Mouse (Mus musculus): ENCODE results near the gene Guca2b. TPM values are rescaled to one million over a fixed set of nuclear protein-coding genes. Genes with fewer than 3 reads are reported as not detected.

The Guca2b gene
- polyA plus RNA-seq, 1 experiment from 2014 or later = not detected

GRCm38 (mm10) chr4:119669356-119670209 is 10.8 kb upstream of the Guca2b start:
- H3K4me2 ChIP-seq (replicated peaks) = no peak overlapping the region
- no peaks in the 10 kb centered on the region for H3K9me3 ChIP-seq
- no peak overlapping the region for H3K4me3 ChIP-seq (replicated peaks)
- H3K27me3 ChIP-seq = no peaks in the 10 kb centered on the region
- no peak for ATAC-seq
- H3K27ac ChIP-seq = no peak overlapping the region
- H3K9ac ChIP-seq (replicated peaks) = no peak overlapping the region
- H3K4me1 ChIP-seq (replicated peaks) = peaks cover 21% of the 10 kb centered on the region
- 56% methylated on average over 10 of the region's 10 CpGs for WGBS
- no peaks in the 10 kb centered on the region for H3K36me3 ChIP-seq

- H3K27me3 ChIP-seq = no peaks in the 10 kb centered on the region
- no peak overlapping the region for H3K4me3 ChIP-seq (replicated peaks)
- H3K9ac ChIP-seq (replicated peaks) = no peak overlapping the region
- no peak for ATAC-seq
- H3K4me2 ChIP-seq (replicated peaks) = no peak overlapping the region
- no peak overlapping the region for H3K27ac ChIP-seq
- 86% methylated on average over 4 of the region's 4 CpGs for WGBS
- H3K4me1 ChIP-seq (replicated peaks) = peaks cover 21% of the 10 kb centered on the region
- no peaks in the 10 kb centered on the region for H3K9me3 ChIP-seq
- no peaks in the 10 kb centered on the region for H3K36me3 ChIP-seq
Observed at GRCm38 (mm10) chr4:119668596-119668995, 9.8 kb upstream of the Guca2b start.

- Histone ChIP-seq H3K9me3 (no peaks in the 10 kb centered on the region), H3K36me3 (no peaks in the 10 kb centered on the region), H3K27me3 (no peaks in the 10 kb centered on the region), H3K4me2 (replicated peaks) (no peak overlapping the region), H3K27ac (no peak overlapping the region), H3K4me1 (replicated peaks) (peaks cover 21% of the 10 kb centered on the region), H3K4me3 (replicated peaks) (no peak overlapping the region), H3K9ac (replicated peaks) (no peak overlapping the region)
- no peak for ATAC-seq
- 89% methylated on average over 3 of the region's 3 CpGs for WGBS
Observed at GRCm38 (mm10) chr4:119668185-119668584, 9.4 kb upstream of the Guca2b start.

- Histone ChIP-seq H3K27me3 (no peaks in the 10 kb centered on the region), H3K27ac (no peak overlapping the region), H3K4me2 (replicated peaks) (no peak overlapping the region), H3K36me3 (no peaks in the 10 kb centered on the region), H3K9me3 (no peaks in the 10 kb centered on the region), H3K9ac (replicated peaks) (no peak overlapping the region), H3K4me1 (replicated peaks) (peaks cover 21% of the 10 kb centered on the region), H3K4me3 (replicated peaks) (no peak overlapping the region)
- ATAC-seq = no peak
- 21% methylated on average over 5 of the region's 5 CpGs for WGBS
Observed at GRCm38 (mm10) chr4:119667454-119667853, 8.7 kb upstream of the Guca2b start.

GRCm38 (mm10) chr4:119666116-119666515 is 7.4 kb upstream of the Guca2b start:
- no peak overlapping the region for H3K4me2 ChIP-seq (replicated peaks)
- H3K4me1 ChIP-seq (replicated peaks) = peaks cover 21% of the 10 kb centered on the region
- no peaks in the 10 kb centered on the region for H3K36me3 ChIP-seq

GRCm38 (mm10) chr4:119665166-119665565 is 6.4 kb upstream of the Guca2b start:
- Histone ChIP-seq H3K4me2 (replicated peaks) (no peak overlapping the region), H3K36me3 (no peaks in the 10 kb centered on the region), H3K9ac (replicated peaks) (no peak overlapping the region), H3K27ac (no peak overlapping the region), H3K27me3 (no peaks in the 10 kb centered on the region), H3K9me3 (no peaks in the 10 kb centered on the region), H3K4me1 (replicated peaks) (peaks cover 14% of the 10 kb centered on the region), H3K4me3 (replicated peaks) (no peak overlapping the region)
- WGBS = 95% methylated on average over 2 of the region's 2 CpGs
- ATAC-seq = no peak

More at GRCm38 (mm10) chr4:119666116-119666515, 7.4 kb upstream of the Guca2b start:
- Histone ChIP-seq H3K9me3 (no peaks in the 10 kb centered on the region), H3K27ac (no peak overlapping the region), H3K9ac (replicated peaks) (no peak overlapping the region; the same call in 1 of the 2 replicates), H3K4me3 (replicated peaks) (no peak overlapping the region), H3K27me3 (no peaks in the 10 kb centered on the region)
- WGBS = 33% methylated on average over 8 of the region's 8 CpGs
- no peak for ATAC-seq

- 95% methylated on average over 14 of the region's 14 CpGs for WGBS
- H3K4me2 ChIP-seq (replicated peaks) = no peak overlapping the region
Observed at GRCm38 (mm10) chr4:119663409-119664095, 4.8 kb upstream of the Guca2b start.

GRCm38 (mm10) chr4:119662976-119663375 is 4.2 kb upstream of the Guca2b start:
- H3K27me3 ChIP-seq = no peaks in the 10 kb centered on the region
- 0 out of 2 replicates have a peak, but pooled peaks cover 6% of the 10 kb centered on the region for H3K4me1 ChIP-seq (replicated peaks)
- 93% methylated on average over 7 of the region's 7 CpGs for WGBS
- H3K4me2 ChIP-seq (replicated peaks) = no peak overlapping the region
- no peak for ATAC-seq
- no peak overlapping the region for H3K27ac ChIP-seq
- H3K4me3 ChIP-seq (replicated peaks) = no peak overlapping the region
- no peak overlapping the region for H3K9ac ChIP-seq (replicated peaks)
- H3K36me3 ChIP-seq = no peaks in the 10 kb centered on the region
- H3K9me3 ChIP-seq = no peaks in the 10 kb centered on the region

More at GRCm38 (mm10) chr4:119663409-119664095, 4.8 kb upstream of the Guca2b start:
- Histone ChIP-seq H3K4me3 (replicated peaks) (no peak overlapping the region), H3K9ac (replicated peaks) (no peak overlapping the region), H3K27ac (no peak overlapping the region), H3K27me3 (no peaks in the 10 kb centered on the region), H3K9me3 (no peaks in the 10 kb centered on the region), H3K4me1 (replicated peaks) (0 out of 2 replicates have a peak, but pooled peaks cover 6% of the 10 kb centered on the region), H3K36me3 (no peaks in the 10 kb centered on the region)
- ATAC-seq = no peak

- Histone ChIP-seq H3K27me3 (no peaks in the 10 kb centered on the region), H3K9me3 (no peaks in the 10 kb centered on the region), H3K4me3 (replicated peaks) (no peak overlapping the region), H3K4me2 (replicated peaks) (no peak overlapping the region), H3K36me3 (no peaks in the 10 kb centered on the region), H3K27ac (no peak overlapping the region), H3K4me1 (replicated peaks) (0 out of 2 replicates have a peak, but pooled peaks cover 6% of the 10 kb centered on the region), H3K9ac (replicated peaks) (no peak overlapping the region)
- ATAC-seq = no peak
- 81% methylated on average over 4 of the region's 4 CpGs for WGBS
Observed at GRCm38 (mm10) chr4:119662151-119662550, 3.4 kb upstream of the Guca2b start.

GRCm38 (mm10) chr4:119660007-119660406 is 1.3 kb upstream of the Guca2b start:
- H3K27me3 ChIP-seq = no peaks in the 10 kb centered on the region
- 83% methylated on average over 8 of the region's 8 CpGs for WGBS
- no peaks in the 10 kb centered on the region for H3K9me3 ChIP-seq
- H3K9ac ChIP-seq (replicated peaks) = no peak overlapping the region
- H3K27ac ChIP-seq = no peak overlapping the region
- H3K4me3 ChIP-seq (replicated peaks) = no peak overlapping the region
- no peaks in the 10 kb centered on the region for H3K36me3 ChIP-seq
- no peaks in the 10 kb centered on the region for H3K4me1 ChIP-seq (replicated peaks)
- no peak for ATAC-seq
- H3K4me2 ChIP-seq (replicated peaks) = no peak overlapping the region

- Histone ChIP-seq H3K27ac (no peak overlapping the region), H3K4me1 (replicated peaks) (no peaks in the 10 kb centered on the region), H3K27me3 (no peaks in the 10 kb centered on the region), H3K4me2 (replicated peaks) (no peak overlapping the region), H3K36me3 (no peaks in the 10 kb centered on the region), H3K9me3 (peaks cover 5% of the 10 kb centered on the region), H3K4me3 (replicated peaks) (no peak overlapping the region), H3K9ac (replicated peaks) (no peak overlapping the region)
- 56% methylated on average over 2 of the region's 2 CpGs for WGBS
- ATAC-seq = no peak
Observed at GRCm38 (mm10) chr4:119658246-119658645, 508 bp downstream of the Guca2b start.

GRCm38 (mm10) chr4:119657011-119657410 is 1.7 kb downstream of the Guca2b start:
- H3K4me3 ChIP-seq (replicated peaks) = no peak overlapping the region
- no peaks in the 10 kb centered on the region for H3K36me3 ChIP-seq
- 73% methylated on average over 1 of the region's 1 CpGs for WGBS
- no peak overlapping the region for H3K9ac ChIP-seq (replicated peaks)
- no peak for ATAC-seq
- no peaks in the 10 kb centered on the region for H3K4me1 ChIP-seq (replicated peaks)
- H3K9me3 ChIP-seq = peaks cover 10% of the 10 kb centered on the region
- H3K27ac ChIP-seq = no peak overlapping the region
- no peak overlapping the region for H3K4me2 ChIP-seq (replicated peaks)
- no peaks in the 10 kb centered on the region for H3K27me3 ChIP-seq

Data from midbrain, embryonic 13.5 days (tissue).